17 mouse cellular contexts compared by ENCODE assay signal in the genomic region with DNA sequence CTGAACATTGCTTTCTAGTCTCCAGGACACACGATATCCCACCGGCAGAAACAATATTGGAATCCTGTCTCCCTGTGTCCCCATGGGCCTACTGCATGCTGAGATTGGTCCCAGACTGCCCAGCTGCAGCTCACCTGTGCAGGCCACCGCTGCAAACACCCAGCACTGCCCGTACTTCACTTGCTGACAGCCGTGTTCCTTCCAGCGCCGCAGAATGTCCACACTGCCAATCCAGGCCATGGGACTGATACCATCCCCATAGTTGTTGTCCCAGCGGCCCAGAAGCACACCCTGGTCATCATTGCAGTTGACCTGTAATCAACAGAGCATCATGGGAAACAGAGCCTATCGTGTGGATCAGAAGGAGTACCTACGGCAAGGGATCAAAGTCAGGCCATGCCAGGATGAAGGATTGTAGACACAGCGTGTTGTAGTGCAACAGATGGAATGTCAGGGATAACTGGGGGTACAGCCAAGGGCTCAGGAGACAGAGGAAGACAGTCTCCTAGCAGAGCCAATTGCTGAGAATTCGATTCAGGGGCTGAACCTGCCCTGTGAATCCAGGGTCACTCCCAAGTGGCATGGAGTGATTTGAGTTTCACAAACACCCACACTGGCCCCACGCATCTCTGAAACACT. TPM values are rescaled to one million over a fixed set of nuclear protein-coding genes. Genes with fewer than 3 reads are reported as not detected.
A peak's percentile ranks its signal among the peaks of the same experiment; 100 is the strongest.
DNase-seq lines count a peak whose midpoint lies in the region; ATAC-seq and TF ChIP-seq lines count a peak whose summit lies in the region.
"Had no signal": no experiment of that assay in that cellular context is flagged by ENCODE, and none has a peak within 500 bp of the region (broad histone marks: within the 10 kb centered on the region; RNA-seq: fewer than 3 reads in every experiment).

No protein-coding gene starts in this region.

- DNase-seq in gastrocnemius, adult 2 months, result no peak
- no peak for DNase-seq in gastrocnemius, adult 8-10 months (ENCODE audit: low spot score in 2 of 2)
- DNase-seq in heart, adult 9 months (ENCODE audit: low spot score in 2 of 2), result no peak
- DNase-seq in cerebellum, adult 9-11 months, result peak; percentile 47
- DNase-seq in liver, postnatal 0 days, result no peak
- no peak for DNase-seq in left cerebral cortex, adult 8-10 months (ENCODE audit: low spot score in 2 of 2)
- DNase-seq: gastrocnemius, postnatal 14 days; left cerebral cortex, postnatal 4 days; spleen, adult 18-20 months; thymus, adult 2 months had no signal

- no peak for TF ChIP-seq EP300 in liver, postnatal 0 days (IDR thresholded peaks at IDR 0.05; ENCODE audit: low read depth)

- no peak overlapping the region for H3K4me3 ChIP-seq in gastrocnemius, adult 2 months
- no peak overlapping the region for H3K4me3 ChIP-seq in heart, embryonic 15.5 days
- no peak overlapping the region for H3K4me3 ChIP-seq in liver, postnatal 0 days (ENCODE audit: low read depth, low read length)
- H3K4me3 ChIP-seq: embryonic facial prominence, embryonic 13.5 days; hindbrain, embryonic 12.5 days; liver, embryonic 15.5 days; neural tube, embryonic 12.5 days had no signal

- no peak for TF ChIP-seq CTCF in gastrocnemius, adult 2 months (IDR thresholded peaks at IDR 0.05)
- no peak for TF ChIP-seq CTCF in liver, postnatal 0 days (IDR thresholded peaks at IDR 0.05; ENCODE audit: low read depth)

- H3K27ac ChIP-seq in gastrocnemius, adult 2 months, result peak overlapping the region; percentile 82
- peak overlapping the region; percentile 84 for H3K27ac ChIP-seq in heart, embryonic 15.5 days
- H3K27ac ChIP-seq in liver, postnatal 0 days (ENCODE audit: low read depth), result peak overlapping the region; percentile 69
- H3K27ac ChIP-seq: hindbrain, embryonic 12.5 days; neural tube, embryonic 12.5 days had no signal

- no peaks in the 10 kb centered on the region for H3K9me3 ChIP-seq in heart, embryonic 15.5 days (replicated peaks)
- no peaks in the 10 kb centered on the region for H3K9me3 ChIP-seq in liver, postnatal 0 days (ENCODE audit: low read length)
- H3K9me3 ChIP-seq: embryonic facial prominence, embryonic 13.5 days; hindbrain, embryonic 12.5 days; liver, embryonic 15.5 days; neural tube, embryonic 12.5 days had no signal

- no peak for ATAC-seq in heart, embryonic 15.5 days (replicated peaks; ENCODE audit: insufficient number of reproducible peaks, insufficient read depth, low FRiP score, low read depth)
- ATAC-seq in liver, postnatal 0 days, result no peak
- ATAC-seq: activated CD4-positive, CD25-positive, alpha-beta regulatory T cell, adult 4 months; Patski had no signal

- H3K27me3 ChIP-seq in heart, embryonic 15.5 days, result no peaks in the 10 kb centered on the region
- H3K27me3 ChIP-seq in liver, postnatal 0 days (ENCODE audit: insufficient read depth, low read length), result no peaks in the 10 kb centered on the region
- H3K27me3 ChIP-seq: embryonic facial prominence, embryonic 13.5 days; hindbrain, embryonic 12.5 days; liver, embryonic 15.5 days; neural tube, embryonic 12.5 days; Patski had no signal

- WGBS in heart, embryonic 15.5 days, result 79% methylated on average over 13 of the region's 13 CpGs
- 87% methylated on average over 13 of the region's 13 CpGs for WGBS in liver, postnatal 0 days (ENCODE audit: insufficient replicate concordance)

- H3K4me2 ChIP-seq in heart, embryonic 15.5 days, result no peak overlapping the region
- no peak overlapping the region for H3K4me2 ChIP-seq in liver, postnatal 0 days (ENCODE audit: low read depth, low read length)
- H3K4me2 ChIP-seq: embryonic facial prominence, embryonic 13.5 days; hindbrain, embryonic 12.5 days; liver, embryonic 15.5 days; neural tube, embryonic 12.5 days had no signal

- peaks cover 76% of the 10 kb centered on the region for H3K4me1 ChIP-seq in heart, embryonic 15.5 days (replicated peaks)
- H3K4me1 ChIP-seq in liver, postnatal 0 days (ENCODE audit: insufficient read depth), result peaks cover 17% of the 10 kb centered on the region

- no peak overlapping the region for H3K9ac ChIP-seq in heart, embryonic 15.5 days
- no peak overlapping the region for H3K9ac ChIP-seq in liver, postnatal 0 days (replicated peaks)
- H3K9ac ChIP-seq: embryonic facial prominence, embryonic 13.5 days; hindbrain, embryonic 12.5 days; liver, embryonic 15.5 days; neural tube, embryonic 12.5 days had no signal

- peaks cover 55% of the 10 kb centered on the region for H3K36me3 ChIP-seq in heart, embryonic 15.5 days
- H3K36me3 ChIP-seq in liver, postnatal 0 days (replicated peaks; ENCODE audit: insufficient read depth, low read length), result peaks cover 81% of the 10 kb centered on the region
- H3K36me3 ChIP-seq: embryonic facial prominence, embryonic 13.5 days; hindbrain, embryonic 12.5 days; neural tube, embryonic 12.5 days had no signal

- intact Hi-C loops in gastrocnemius, adult 2 months (cut with DNase I), result no loop called here

RNA-seq across cellular contexts. Expression of gene Tgm2, which starts 14.9 kb away (rescaled TPM):
- total RNA-seq in gastrocnemius, adult 2 months (2021), result 10 to 100 TPM; 44.2 to 55.4 TPM
- 10 to 100 TPM; 27.0 to 55.7 (median 39.4) TPM for total RNA-seq in gastrocnemius, adult 8-10 months (2022)
- 208 and 228 TPM in 2 replicates for polyA plus RNA-seq in heart, embryonic 15.5 days (2015; fragmentation: Nextera tagmentation; extraction: Ambion mirVana)
- 44.4 and 59.7 TPM in 2 replicates for polyA plus RNA-seq in liver, postnatal 0 days (2015; fragmentation: Nextera tagmentation; extraction: Ambion mirVana)
- total RNA-seq in left cerebral cortex, adult 8-10 months (2022), result 10 to 100 TPM in 3 of 4 experiments, 1 to 10 TPM in 1; 9.3 to 13.7 (median 10.1) TPM
